Mouse (Mus musculus): ENCODE results near the gene Klc2.

The Klc2 gene

DNA sequence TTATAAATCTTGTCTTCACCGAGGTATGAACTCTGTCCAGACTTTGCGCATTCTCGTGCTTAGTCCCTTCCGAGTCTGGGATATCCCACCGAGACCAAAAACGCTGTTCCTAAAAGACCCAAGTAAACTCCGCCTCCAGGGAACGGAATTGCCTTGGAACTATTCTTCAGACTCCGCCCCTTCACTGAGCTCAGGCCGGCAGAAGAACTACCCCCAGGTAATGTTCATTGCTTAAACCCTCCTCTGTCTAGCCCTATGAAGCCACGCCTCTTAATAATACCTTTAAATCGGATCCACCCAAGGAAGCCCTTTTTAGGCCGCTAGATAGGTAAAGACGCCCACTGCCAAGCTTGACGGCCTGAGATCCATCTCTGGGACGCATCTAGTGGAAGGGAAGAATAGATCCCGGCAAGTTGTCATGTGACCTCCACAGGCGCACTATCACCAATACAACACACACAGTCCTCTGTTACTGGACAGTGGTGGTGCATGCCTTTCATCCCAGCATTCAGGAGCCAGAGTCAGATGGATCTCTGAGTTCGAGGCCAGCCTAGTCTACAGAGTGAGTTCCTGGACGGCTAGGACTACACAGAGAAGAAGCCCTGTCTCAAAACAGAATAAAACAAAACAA, 45.9 kb downstream of the Klc2 start:
- DNase-seq (ENCODE audit: low spot score in 2 of 2) = no peak

DNA sequence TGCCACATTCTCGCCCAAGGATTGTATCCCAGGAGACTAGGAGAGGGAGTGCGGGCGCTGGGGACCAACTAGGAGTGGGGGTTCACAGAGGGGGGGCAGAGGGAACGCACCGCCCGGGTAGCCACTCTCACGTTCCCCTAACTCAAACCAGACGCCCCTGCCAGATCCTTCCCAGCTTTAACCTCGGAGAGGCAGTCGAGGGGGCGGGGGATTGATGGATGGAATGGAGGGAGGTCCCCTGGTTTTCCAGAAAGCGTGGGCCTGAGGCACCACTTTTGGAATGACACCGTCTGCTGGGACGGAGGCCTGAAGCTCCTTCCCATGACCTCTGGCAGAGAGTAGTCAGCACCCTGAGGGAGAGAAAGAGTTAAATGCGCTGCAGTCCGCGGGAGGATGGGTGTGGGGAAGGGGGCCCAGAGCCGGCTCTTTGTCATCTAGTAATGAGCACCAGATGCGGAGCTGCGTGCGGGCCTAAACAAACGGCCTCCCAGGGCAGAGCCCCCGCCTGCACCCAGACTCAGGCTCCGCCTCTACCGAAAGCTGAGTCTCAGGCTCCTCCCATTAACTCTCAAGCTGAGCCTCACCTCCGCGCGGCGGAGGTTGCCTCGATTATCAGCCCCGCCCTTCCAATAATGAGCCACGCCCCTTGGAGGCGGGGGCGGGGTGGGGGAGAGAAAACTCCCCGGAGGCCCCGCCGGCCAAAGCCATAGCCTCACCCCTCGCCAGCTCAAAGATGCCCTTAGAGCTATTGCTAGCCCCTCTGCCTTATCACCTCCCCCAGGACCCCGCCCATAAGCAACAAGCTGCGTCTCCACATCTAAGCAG, 46.6 kb downstream of the Klc2 start:
- peak; percentile 75 to 83 for DNase-seq (ENCODE audit: low spot score in 2 of 2)

DNA sequence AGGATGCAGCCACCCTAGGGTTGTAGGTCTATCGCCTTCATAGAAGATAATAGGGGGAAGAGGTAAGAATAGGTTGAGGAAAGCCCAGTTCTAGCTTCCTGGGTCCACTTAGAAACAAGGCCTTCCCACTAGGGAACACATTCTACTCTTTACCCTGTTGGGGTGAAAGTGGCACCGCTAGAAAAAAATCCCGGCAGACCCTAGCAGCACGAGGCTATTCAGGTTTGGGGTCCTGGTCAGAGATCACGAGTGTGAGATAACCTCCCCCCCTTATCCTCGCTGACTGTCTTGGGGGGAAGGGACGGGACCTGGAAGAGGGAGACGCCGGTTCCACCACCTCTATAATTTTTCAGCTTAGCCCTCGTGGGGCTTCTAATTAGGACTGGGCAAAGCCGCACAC, 47.3 kb downstream of the Klc2 start:
- DNase-seq (ENCODE audit: low spot score in 2 of 2) = no peak

DNA sequence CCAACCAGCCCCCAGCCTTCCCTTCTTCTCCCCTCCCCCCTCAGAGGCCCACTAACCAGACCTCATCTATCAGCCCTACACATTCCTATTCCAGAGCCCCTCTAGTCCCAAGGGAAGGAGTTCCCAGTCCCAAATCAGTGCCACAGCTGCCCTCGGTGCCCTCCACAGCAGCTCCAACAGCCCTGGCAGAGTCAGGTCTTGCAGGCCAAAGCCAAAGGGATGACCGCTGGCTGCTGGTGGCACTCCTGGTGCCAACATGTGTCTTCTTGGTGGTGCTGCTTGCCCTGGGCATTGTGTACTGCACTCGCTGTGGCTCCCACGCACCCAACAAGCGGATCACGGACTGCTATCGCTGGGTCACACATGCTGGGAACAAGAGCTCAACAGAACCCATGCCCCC, 48.4 kb downstream of the Klc2 start:
- DNase-seq (ENCODE audit: low spot score in 2 of 2) = no peak

DNA sequence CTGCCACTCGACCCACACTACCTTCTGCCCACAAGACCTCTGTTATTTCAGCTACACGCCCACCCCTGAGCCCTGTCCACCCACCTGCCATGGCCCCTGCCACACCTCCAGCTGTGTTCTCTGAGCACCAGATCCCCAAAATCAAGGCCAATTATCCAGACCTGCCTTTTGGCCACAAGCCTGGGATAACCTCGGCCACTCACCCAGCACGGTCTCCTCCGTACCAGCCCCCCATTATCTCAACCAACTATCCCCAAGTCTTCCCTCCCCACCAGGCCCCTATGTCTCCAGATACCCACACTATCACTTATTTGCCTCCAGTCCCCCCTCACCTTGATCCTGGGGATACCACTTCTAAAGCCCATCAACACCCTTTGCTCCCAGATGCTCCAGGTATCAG, 48.9 kb downstream of the Klc2 start:
- DNase-seq (ENCODE audit: low spot score in 2 of 2) = no peak

DNA sequence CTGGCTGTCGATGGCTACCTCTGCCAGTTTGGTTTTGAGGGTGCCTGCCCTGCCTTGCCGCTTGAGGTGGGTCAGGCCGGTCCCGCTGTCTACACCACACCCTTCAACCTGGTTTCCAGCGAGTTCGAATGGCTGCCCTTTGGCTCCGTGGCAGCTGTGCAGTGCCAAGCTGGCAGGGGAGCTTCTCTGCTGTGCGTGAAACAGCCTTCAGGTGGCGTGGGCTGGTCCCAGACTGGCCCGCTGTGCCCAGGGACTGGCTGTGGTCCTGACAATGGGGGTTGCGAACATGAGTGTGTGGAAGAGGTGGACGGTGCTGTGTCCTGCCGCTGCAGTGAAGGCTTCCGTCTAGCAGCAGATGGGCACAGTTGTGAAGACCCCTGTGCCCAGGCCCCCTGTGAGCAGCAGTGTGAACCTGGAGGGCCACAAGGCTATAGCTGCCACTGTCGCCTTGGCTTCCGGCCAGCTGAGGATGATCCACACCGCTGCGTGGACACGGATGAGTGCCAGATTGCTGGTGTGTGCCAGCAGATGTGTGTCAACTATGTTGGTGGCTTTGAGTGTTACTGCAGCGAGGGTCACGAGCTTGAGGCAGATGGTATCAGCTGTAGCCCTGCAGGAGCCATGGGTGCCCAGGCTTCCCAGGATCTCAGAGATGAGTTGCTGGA, 49.7 kb downstream of the Klc2 start:
- no peak for DNase-seq (ENCODE audit: low spot score in 2 of 2)

DNA sequence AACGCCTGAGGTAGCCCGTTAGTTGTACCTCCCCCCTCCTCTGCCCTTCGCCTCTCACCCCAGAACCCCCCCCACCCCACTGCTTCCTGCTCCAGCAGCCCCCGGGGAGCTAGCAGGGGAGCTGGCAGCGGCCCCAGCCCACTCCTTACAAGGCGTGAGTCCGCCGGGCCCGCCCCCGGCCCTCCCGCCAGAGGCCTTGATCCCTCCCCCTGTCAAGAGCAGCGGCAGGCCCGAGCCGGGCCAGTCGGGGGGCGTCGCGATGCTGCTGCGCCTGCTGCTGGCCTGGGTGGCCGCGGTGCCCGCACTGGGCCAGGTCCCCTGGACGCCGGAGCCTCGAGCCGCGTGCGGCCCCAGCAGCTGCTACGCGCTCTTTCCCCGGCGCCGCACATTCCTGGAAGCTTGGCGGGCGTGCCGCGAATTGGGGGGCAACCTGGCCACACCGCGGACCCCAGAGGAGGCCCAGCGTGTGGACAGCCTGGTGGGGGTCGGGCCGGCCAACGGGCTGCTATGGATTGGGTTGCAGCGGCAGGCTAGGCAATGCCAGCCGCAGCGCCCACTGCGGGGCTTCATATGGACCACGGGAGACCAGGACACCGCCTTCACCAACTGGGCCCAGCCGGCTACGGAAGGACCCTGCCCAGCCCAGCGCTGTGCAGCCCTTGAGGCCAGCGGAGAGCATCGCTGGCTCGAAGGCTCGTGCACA, 50.3 kb downstream of the Klc2 start, which contains the start of gene Cd248:
Gene Cd248 (plus strand): TSS at position 212 of the 703 bp plus-strand sequence.
- no peak for DNase-seq (ENCODE audit: low spot score in 2 of 2)

DNA sequence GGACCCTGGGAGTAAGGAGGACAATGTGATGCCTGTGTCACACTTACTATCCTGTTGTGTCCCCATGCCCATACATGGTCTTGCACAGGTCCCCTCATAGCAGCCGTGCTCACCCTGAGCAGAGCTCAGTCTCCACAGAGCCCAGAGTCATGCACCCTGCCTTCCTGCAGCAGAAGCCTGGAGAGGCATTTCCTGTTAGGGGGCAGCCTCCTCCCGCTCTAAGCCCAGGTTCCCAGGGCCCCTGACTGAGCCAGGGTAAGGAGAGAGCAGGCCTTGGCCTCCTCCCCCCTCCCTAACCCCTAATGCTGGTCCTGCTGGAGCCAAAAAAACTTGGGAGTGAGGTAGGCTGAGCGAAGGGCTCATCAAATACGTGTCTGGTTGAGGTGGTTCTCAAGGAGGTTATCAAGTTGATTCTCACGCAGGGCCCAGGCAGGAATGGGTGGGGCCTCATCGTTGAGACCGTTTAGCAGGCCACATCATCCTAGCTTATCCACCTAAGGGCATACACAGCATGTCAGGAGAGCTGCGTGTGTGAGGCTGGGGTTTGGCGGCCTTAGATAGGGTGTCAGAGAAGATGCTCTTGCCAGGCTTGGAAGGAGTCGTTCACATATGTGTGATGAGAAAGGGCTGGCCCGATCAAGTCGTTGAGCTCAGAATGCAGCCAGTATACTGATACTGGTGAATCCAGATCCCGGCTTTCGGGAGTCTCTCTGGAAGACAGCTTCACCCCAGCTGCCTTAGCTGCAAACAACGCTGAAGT, 51.1 kb downstream of the Klc2 start:
- DNase-seq (ENCODE audit: low spot score in 2 of 2) = peak in 1 of 2 experiments; percentile 62

DNA sequence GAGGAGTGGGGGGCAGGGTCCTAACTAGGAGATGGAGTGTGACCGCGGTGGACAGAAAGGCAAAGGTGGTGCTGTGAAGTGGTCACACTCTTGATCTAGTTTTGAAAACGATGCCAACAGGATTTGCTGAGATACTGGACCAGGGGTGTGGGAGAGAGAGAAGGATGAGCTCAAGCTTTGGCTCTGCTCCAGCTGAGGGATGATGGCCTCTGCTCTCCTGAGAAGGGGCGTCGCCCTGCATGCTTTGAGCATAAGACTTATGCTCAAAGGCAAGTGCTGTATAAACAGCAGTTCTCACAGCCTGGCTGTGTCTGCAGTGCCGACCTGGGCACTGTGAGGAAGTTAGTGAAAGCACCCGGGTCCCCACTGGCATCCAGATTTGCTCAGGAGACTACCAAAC, 53.3 kb downstream of the Klc2 start:
- no peak for DNase-seq (ENCODE audit: low spot score in 2 of 2)

DNA sequence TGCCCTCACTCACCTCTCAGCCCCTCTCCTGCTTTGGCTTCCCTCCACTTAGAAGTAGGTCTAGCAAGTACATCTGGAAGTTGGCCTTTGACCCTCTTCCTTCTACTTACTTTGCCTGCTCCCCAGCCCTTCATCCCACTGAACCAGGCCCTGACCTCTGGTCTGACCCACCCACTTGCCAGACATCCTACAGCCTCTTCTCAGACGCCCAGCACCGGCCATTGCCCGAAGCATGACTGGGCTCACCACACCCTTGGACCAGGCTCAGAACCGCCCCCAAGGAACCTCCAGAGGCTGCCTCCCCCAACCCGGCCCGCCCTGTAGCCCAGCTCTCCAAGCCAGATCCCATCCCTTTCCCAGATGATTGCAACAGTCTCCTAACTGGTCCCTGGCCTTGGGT, 55.9 kb downstream of the Klc2 start:
- no peak for DNase-seq (ENCODE audit: low spot score in 2 of 2)

DNA sequence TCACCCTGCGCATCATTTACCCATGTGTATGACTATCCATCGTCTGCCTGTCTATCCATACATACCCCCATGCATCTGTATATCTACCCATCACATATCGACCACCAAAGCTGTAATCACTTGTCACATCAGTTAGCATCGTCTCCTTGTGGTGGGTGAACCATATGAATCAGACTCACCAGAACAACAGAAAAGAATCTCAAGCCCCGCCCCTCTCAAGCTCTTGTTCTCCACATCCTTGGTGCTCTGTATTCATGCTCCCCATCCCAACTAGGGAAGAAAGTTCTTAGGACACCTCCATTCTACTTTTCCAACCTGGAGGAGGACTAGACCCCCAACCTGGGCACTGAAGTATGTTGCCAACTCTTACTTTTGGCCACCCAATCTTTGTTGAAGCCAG, 56.3 kb downstream of the Klc2 start:
- no peak for DNase-seq (ENCODE audit: low spot score in 2 of 2)

DNA sequence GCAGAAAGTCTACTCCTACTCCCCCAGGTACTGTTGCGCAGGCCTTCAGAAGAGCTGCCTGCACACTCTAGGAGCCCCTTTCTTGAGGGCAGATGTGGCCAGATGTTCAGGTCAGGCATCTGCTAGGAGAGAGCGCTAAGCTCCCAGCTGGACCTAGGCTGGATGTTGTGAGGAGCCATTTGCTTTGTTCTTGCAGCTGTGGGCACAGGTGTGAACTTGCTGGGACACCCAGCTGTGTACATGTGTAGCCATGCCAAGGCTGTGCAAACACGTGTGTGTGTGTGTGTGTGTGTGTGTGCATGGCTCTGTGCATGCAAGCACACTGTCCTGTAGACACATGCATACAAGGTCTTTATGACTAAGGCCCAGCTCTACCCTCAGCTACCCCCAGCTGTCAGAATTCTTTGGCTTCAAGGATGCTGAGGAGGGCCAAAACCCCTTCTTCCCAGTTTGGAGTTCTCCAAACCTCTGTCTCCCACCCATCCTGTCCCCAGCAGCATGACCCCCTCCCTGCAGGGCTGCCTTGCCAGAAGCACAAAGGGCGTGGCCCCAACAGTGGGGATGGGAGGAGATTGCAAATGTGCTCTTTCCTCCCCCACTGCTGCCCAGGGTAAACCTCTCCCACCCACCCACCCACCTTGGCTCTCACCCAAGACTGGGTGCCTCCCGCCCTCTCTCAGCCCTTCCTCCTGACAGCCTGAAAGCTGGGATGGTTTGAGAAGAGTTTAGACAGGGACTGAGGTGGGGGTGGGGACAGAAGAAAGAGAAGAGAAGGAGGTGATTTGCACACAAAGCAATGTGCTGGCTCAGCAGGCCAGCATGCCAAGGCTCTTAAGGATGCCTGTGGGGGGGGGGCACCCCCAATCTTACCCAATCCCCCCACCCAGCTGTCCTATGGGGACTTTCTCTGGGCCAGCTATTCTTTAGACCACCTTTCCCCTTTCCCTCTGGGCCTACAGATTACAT, 57.7 kb downstream of the Klc2 start:
- DNase-seq (ENCODE audit: low spot score in 2 of 2) = no peak

DNA sequence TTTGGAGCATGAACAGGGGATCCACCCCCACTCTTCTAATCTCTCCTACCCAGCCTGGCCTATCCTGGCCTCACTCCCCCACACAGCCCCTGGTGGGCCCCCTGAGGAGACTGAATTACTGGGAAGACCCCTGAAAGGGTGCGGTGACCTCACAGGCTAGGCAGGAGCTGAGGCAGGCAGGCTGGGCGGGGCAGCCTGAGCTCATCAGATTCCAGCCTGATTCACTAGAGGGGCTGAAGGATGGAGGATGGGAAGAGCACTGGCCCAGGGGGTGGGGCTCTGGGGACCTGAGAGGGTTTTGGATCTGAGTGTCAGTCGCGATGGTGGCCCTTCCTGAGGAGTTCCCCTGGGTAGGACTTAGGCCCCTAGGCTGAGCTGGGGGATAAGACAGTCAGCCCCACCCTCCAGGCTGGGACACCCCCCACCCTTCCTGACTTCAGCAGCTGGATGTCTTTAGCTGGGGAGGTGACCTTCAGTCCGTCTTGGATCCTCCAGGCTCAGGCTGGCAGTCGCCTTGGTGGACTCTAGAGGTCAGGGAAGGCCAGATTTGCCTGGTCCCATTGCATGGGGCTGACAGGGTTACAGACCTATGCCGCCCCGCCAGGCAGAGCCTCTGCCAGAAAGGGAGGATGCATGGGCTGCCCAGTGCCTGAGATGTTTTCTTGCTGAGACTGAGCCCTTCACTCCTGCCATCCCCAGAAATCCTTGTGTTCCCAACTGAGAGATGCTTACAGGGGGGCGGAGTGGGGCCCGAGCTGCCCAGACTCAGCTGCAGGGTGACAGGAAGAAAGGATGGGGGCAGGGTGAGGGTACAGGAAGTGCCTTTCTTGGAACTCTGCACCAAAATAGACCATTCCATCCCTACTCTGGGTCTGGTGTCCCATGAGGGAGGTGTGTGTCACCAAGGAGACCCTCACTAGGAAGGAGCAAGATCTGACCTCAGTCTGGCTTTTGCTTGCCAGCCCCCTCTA, 59.3 kb downstream of the Klc2 start:
- DNase-seq (ENCODE audit: low spot score in 2 of 2) = no peak

DNA sequence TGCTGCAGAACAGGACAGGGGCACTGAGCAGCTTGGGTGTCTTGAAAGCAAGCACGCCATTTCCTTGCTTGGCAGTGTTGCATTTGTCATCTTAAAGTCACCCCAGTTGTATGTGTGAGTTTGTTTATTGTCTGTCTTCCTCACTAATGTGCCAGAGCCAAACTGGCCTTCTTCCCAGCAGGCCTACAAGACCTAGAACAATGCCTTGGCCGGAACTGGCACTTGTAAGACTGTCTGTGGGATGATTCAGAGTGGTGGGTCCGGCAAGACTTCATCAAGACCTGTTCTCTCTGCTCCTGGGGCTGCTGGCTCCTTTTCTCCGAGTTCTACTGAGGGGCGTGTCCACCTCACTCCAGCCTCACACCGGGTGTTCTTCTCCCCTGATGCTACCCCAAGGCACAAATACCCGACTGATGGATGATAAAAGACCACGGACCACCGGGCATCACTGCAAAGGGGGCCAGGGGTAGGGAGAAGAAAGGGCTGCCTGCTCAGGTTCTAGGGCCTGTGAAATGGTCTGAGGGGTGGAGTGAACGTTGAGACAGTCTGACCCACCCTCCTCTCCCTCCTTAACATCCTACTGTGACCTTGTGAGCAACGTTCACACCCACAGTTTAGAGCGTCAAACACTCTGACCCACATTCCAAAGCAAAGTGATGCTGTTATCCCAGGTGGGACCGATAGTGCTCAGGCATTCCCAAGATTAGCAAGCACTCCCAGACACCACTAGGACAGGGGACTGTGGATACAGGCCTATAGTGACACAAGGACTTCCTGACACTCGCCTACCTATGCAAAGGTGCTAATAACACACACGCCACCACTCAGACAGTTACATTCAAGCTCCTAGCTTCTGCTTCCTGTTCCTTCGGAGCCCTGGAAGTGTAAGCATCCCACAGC, 60.2 kb downstream of the Klc2 start:
- no peak for DNase-seq (ENCODE audit: low spot score in 2 of 2)
